Mouse (Mus musculus): Measurements from ENCODE around the gene Lgi4.

DNA sequence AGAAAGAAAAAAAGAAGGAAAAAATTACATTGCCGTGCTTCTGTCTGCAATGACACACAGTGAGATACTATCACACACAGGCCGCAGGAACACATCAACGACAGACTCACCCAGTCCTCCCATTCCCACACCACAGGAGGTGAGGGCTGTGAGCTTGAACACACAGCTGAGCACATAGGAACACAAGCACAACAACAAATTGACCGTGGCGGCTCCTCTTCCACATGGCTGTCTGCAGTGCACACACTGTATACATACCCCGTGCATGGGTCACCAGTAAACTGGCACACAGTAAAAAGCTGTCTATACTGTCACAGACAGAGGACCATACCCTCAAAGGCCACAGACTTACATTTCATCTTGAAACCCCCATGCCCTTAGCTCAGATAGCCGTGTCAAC lies 2.7 kb upstream of the Lgi4 start:
- TF ChIP-seq MYC (IDR thresholded peaks at IDR 0.05; ENCODE audit: low read depth, low read length) (no peak), CTCF (conservative IDR thresholded peaks at IDR 0.05 in 1 of 2, IDR thresholded peaks at IDR 0.05 in 1 of 2; ENCODE audit: low read depth in 2 of 2, low read length in 2 of 2) (no peak), USF1 (IDR thresholded peaks at IDR 0.05; ENCODE audit: low read depth, low read length) (no peak), POLR2A (IDR thresholded peaks at IDR 0.05; ENCODE audit: low read depth, low read length) (no peak), MAZ (IDR thresholded peaks at IDR 0.05; ENCODE audit: low read depth, low read length) (no peak), EP300 (IDR thresholded peaks at IDR 0.05; ENCODE audit: low read length) (no peak)

Measured in CH12.LX (cell line).